Mouse (Mus musculus) kidney, adult 2 months (tissue): ENCODE results near the gene Sytl1.

Experiments used
- CTCF ChIP-seq: fragments of 200-500 bp; conservative IDR thresholded peaks from 2 replicates; pipeline ENCODE4 v1.5.1; 2011; ENCODE audit warnings: low read depth, mild to moderate bottlenecking, control low read depth, low read length, moderate library complexity, mixed read lengths; ENCODE audit not compliant: insufficient read depth, insufficient read length
- POLR2A ChIP-seq: fragments of 200-500 bp; IDR thresholded peaks from one replicate; pipeline ENCODE4 v1.6.1; 2011; ENCODE audit warnings: low read depth, low read length, control low read depth

- no peak for TF ChIP-seq POLR2A
- TF ChIP-seq CTCF: peak; percentile 86
Observed at GRCm38 (mm10) chr4:133301802-133302201, 38.9 kb upstream of the Sytl1 start.
